Mouse (Mus musculus) CD4-positive helper T cell, adult 2 months (primary cell): ENCODE results near the gene Arhgap23.
A peak's percentile ranks its signal among the peaks of the same experiment; 100 is the strongest.

Source experiments
- DNase-seq: peaks from one replicate; pipeline ENCODE4 v3.0.0-alpha.2; 2012; ENCODE audit warnings: low read depth, missing footprints, low spot score

Gene Arhgap23

GRCm38 (mm10) chr11:97434704-97435454 lies 19.5 kb downstream of the Arhgap23 start:
- DNase-seq = peak; percentile 82

DNA sequence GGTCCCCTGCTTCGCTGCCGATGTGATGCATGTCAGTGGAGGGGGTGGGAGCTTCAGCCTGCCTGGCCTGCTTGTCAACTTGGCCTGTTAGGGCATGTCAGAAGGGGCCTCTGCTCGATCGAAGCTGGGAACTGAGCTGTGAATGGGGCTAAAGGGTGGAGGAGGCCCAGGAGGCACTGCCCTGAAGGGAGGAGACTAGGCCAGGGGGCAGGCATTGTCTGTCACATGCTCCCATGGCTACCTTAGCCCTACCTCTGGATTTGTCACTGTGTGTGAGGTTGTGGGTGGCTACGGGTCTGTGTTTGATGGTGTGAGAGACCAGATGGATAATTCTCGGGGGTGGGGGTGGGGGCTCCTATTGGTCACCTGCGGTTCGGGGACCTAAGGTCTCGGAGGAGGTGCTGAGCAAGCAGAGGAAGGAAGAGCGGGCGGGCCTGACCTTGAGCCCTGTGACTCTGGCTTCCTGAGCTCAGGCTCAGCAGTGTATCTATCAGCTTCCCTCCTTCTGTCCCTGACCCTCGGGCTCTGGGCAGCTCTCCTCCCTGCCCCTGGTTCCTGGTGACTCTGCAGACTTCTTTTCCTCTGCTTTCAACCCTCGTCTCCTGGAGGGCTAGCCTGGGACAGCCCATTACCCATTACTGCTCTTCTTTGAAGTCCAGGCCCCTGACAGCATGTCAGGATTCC lies 20.6 kb downstream of the Arhgap23 start:
- peak; percentile 16 for DNase-seq

DNA sequence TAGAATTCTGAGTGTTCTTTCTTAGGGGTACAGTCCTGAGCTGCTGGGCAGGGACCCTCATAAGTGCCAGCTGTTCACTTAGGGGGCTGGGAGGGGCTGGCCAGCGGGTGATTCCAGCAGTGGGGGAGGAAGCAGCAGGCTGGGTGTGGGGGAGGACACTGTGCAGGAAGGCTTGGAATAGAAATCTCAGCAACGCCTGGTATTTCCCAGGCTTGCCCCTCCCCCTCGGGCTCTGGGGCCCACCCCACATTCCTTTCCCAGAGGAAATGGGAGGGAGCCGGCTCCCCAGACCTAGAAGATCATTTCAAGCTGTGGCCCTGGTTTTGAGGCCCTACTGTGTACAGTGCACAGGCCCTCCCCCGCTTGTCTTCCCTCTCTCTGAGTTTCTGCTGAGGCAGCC lies 22.4 kb downstream of the Arhgap23 start:
- DNase-seq = no peak

GRCm38 (mm10) chr11:97438868-97439267 lies 23.5 kb downstream of the Arhgap23 start:
- no peak for DNase-seq

- no peak for DNase-seq
Observed at GRCm38 (mm10) chr11:97439935-97440334, 24.6 kb downstream of the Arhgap23 start.

DNA sequence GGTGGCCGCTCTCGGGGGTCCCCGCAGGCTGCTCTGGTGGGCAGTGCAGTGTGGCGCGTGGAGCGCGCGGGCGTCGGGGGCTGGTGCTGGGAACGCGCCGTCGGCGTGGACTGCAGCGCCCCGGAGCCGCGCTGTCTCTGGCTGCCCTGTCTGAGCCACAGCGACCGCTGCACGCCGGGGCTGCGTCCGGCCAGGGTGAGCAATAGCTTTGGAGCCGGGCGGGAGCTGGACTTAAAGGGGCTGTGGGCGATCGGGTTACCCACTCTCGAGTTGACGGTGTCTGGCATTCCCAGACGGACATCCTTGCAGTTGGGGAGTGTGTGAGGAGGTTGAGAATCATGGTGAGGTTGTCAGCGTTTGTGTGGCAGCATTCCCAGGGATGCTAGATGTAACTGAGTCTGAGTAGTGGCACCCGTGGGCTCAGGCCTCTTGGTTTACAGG lies 25.1 kb downstream of the Arhgap23 start:
- no peak for DNase-seq

- DNase-seq = no peak
Observed at GRCm38 (mm10) chr11:97441036-97441657, 25.8 kb downstream of the Arhgap23 start.

- no peak for DNase-seq
Observed at GRCm38 (mm10) chr11:97441658-97442125, 26.4 kb downstream of the Arhgap23 start.

GRCm38 (mm10) chr11:97442891-97443675 lies 27.8 kb downstream of the Arhgap23 start:
- DNase-seq = no peak

DNA sequence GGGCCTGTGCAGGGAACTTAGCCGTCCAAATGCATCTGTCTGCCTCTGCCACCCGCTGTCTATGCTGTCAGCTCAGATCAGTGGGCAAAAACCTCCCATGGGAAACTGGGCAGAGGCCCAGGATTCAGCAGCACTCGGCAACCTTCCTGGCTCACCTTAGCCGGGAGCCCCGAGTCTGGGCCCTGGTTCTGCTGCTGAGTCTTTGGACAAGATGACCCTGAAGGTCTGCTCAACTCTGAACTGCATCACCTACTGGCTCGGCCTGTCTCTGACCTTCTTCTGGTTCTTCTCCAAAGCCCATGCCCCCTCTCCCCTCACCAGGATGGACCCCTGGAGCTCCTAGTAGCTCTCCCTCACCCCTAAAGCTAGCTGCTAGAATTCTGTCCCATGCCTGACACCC lies 30.3 kb downstream of the Arhgap23 start:
- no peak for DNase-seq

- DNase-seq = no peak
Observed at GRCm38 (mm10) chr11:97445999-97446511, 30.7 kb downstream of the Arhgap23 start.

GRCm38 (mm10) chr11:97447979-97448378 lies 32.6 kb downstream of the Arhgap23 start:
- no peak for DNase-seq

DNA sequence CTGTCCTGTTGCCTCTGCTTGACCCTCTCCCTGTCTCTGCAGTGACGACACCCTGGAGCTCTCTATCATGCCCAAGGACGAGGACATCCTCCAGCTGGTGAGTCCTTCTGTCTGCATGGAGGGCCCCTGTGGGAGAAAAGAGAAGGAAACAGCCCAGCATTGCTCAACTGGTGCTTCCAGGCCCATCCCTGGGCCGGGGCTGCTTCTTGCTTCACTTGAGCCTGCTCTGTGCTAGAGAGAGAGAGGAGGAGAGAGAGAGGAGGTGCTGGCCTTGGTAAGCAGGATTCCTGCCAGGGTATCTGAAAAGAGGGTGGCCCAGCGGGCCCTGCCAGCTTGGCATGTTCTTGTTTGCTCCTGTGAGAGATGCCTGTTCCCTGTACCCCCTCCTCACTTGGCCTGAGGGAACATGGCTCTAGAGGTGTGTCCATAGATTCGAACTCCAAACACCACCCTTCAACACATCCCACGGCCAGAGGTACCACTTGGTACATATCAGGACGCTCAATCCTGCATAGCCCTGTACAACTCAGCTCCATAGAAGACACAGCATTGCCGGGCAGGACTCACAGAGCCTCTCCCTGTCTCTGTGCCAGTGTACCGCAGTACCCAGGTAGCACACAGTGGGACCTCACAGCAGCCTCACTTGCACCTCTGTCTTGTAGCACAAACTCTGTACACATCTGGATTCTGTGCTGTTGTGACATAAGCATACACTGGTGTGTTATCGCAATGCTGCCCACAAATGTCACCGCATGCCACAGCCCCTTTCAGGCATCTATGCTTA lies 33.5 kb downstream of the Arhgap23 start:
- DNase-seq = no peak

- no peak for DNase-seq
Observed at GRCm38 (mm10) chr11:97449601-97450293, 34.4 kb downstream of the Arhgap23 start.

GRCm38 (mm10) chr11:97450305-97450922 lies 35.1 kb downstream of the Arhgap23 start:
- DNase-seq = no peak

DNA sequence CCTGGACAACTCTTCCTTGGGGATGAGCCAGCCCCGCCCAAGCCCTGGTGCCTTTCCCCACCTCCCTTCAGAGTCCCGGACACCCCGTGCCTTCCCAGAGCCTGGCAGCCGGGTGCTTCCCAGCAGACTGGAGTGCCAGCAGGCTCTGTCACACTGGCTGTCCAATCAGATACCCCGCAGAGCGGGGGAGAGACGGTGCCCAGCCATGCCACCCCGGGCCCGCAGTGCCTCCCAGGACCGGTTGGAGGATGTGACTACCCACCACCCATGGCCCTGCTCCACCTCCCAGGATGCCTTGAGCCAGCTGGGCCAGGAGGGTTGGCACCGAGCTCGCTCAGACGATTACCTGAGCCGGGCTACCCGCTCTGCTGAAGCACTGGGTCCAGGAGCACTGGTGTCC lies 36.3 kb downstream of the Arhgap23 start:
- no peak for DNase-seq

DNA sequence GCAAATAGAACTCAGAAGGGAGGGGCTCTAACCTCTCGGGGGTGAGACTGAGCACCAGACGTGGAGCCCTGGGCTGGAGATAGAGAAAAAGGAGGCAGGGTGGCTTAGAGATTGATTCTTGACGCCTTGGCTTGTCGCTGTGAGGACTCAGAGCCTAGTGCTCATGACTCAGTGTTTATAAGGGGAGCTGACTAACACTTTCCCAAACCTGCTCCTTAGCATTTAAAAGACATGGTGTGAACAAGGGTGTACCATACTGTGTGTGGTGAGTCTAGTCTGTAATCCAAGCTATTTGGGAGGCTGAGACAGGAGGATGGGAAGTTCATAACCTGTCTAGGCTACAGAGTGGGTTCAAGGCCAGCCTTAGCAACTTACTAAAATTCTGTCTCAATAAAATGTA lies 41.8 kb downstream of the Arhgap23 start:
- no peak for DNase-seq

DNA sequence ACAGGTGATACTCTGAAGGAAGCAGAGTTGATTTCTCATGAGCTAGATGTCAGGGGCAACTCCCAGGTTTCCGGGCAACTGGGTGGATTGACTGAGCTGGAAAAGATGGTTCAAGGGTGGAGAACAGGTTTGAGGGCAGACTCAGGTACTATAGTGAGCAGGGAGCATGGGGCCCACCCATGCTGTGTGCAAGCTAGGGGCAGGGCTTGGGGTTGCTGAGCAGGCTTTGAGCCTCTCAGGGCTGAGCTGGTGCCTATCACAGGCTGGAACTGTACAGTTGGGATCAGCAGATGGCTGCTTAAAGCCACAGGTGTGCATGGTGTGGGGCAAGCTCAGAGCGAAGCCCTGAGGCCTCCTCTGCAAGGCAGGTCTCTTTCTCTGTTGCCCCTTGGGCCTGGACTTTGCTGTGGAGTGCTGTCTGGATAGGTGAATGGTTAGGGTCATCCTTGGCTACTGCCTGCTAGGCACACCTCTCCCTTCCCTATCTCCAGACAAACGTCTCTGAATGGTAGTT lies 46.0 kb downstream of the Arhgap23 start:
- no peak for DNase-seq

- DNase-seq = no peak
Observed at GRCm38 (mm10) chr11:97462538-97462937, 47.2 kb downstream of the Arhgap23 start.
